Mouse (Mus musculus): ENCODE data around the gene Ppp1r15b.

Gene Ppp1r15b

DNA sequence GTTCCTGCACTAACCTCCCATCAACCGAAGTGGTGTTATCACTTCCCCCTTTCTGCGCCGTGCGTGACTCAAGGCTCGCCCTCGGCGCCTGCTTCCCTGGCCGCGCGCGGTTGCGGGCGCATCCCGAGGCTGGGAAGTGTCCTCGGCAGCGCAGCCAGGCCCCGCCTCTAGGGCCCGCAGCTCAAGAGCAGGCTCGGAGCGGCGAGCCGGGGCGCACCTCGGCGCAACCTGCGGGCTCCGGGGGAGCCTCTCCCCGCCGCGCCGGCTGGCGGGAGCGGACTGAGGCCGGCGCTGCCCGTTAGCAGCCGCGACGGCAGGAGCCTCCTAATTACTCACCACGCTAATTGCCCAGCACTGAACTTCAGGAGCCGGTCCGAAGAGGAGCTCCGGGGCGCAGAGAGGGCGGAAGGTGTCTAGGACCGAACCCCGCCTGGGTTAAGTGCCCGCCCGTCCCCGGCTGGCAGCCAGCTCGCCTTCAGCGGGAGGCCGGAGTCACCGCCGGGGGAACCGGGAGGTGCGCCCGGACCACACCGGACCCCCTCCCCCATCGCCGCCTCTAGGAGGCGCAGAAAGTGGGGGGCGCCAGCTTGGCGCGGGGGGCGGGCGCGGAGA, 33.0 kb downstream of the Ppp1r15b start, which contains the start of gene Plekha6:
Gene Plekha6, plus strand, starts transcription at position 391 of the 612 bp plus-strand sequence.
- DNase-seq, result no peak

DNA sequence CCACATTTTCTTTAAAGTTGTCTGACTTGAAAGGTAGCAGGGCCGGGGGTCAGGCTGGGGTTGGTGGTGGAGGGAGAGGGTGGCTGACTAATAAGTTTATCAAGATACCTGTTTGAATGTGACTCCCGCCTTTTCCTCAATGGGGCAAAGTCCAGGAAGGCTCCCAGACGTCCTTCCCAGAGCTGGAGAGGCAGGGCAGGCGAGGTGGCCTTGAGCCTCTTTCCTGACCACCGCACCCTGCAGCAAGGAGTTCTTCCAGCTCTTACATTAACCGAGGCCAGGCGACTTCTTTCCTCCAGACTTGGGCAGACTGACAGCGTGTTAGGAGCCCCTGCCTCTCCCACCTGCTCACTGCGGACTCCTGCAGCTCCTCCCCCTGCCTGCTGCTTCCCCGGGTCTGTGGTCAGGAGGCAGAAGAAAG, 33.7 kb downstream of the Ppp1r15b start:
- DNase-seq, result no peak

DNA sequence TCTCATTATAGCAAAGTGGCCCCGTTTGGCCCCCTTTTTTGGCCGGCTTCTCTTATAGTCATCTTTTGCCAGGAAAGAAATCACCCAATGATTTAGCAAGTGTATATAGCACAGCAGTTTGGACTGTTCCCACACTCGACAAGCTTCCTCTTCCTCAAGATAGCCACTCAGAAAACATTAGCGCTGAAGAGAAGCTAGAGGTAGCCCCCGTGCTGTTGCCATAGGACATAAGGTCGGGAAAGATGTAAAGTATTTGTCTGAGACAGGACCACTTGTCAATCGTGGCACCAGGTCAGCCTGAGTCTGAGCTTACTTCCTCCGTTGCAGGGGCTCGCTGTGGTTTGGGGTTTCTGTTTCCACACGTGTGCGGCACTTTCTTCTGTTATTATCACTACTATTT, 34.2 kb downstream of the Ppp1r15b start:
- no peak for DNase-seq

DNA sequence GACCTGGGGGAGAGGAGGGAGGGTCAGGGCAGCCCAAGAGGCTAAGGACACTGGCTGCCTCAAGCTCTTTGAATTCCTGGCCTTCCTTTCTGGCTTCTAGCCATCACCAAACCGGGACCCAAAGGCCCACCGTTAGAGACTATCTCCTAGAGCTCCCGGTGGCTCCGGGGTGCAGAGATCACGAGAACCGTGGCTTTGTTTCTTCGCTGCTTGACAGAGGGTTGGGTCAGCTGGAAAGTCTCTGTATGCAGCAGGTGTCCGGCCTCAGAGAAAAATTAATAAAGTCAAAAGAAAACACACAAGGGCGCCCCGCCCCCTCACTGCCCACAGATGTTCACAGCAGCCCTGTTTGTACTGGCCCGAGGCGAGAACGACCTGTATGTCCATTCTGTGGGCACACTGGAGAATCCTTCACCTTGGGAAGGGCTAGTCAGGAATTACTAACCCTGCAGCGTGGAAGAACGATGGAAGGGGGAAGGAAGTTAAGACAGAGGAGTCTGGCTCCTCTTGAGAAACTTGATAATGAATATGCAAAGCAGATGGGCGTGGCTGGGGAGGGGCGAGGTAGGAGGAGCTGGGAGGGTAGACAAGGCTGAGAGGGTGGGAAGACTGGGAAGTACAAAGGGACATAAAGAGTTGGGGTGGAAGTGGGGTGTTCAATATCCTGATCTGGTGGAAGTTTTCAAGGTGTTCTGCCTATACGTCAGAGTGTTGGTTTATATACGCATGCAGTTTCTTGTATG, 37.5 kb downstream of the Ppp1r15b start:
- no peak for DNase-seq

DNA sequence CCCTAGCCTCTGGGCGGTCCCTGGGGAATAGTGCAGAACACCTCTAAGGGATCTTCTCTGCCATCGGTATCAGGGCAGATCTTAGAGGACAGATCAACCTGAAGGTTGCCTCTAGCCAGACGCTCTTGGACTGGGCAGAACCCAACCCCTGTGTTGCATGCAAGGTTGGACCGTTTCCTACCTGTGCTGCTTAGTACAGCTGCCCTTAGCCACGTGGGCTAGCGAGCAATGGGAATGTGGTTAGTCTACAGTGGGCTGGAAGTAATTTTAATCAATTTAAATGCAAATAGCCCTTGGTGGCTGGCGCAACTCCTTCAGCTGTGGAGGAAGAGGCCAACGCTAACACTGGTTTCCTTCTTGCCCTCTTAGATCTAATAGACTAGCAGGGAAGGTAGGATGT, 39.3 kb downstream of the Ppp1r15b start:
- DNase-seq, result no peak

DNA sequence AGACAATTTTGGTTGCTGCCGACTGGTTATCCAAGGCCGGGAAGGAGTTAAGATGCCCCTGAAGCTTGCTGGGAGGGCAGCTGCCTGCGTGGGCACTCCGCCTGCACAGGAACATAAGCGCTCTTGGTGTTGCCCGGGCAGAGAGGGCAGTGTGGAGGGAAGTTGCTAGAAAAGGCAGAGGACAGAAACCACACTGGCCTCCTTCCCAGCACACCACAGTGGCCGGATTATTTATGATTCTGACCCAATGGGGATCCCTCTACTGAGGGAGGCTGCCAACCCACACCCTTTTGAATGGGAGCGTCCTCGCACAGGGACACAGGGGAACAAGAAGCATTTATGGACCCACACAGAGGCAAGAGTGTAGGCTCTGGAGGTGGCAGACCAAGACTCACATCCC, 40.4 kb downstream of the Ppp1r15b start:
- DNase-seq, result no peak

DNA sequence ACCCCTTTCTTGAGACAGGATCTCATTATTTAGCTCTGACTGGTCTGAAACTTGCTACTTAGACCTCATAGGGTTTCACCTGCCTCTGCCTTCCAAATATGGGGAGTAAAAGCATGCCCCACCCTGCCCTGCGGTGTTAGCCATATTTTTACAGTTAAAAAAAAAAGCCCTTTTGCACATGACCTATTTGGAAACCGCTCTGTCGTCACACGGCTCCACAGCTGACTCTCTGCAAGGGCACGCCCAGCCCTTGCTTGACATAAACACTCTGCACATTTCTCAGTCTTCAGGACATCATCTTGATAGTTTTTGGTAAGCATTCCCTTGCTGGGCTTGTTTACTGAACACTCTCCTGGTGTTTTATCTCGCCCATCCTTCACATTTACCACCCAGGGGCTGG, 44.2 kb downstream of the Ppp1r15b start:
- DNase-seq, result no peak

DNA sequence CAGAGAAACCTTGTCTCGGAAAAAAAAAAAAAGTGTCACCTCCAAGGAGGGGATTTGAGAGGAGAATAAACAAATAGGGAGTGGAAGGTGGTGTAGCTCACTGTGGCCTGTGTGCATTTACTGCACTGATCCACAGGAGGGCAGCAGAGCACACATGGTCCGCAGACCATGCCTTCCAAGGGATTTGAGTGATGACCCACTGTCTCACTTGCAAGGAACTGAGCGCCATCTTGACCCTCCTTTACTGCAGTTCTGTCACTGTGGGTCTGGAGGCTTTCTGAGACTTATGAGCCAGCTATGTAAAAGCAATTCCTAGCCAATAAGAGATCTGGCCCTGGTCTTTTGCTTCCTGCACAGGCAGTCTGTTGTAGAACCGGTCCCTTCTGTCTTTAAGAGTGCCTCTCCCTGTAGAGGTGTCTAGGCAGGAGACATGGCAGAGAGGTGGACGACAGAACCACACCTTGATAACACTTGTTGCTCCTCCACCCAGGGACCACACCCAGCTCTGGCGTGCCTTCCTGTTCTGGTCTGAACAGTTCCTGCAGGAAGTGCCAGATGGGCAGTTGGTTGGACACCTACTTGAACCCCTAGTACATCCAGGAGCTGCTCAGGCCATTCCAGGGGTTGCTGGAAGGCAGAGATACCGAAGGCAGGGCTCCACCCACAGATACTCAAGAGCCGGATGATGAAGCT, 46.7 kb downstream of the Ppp1r15b start:
- peak; percentile 62 for DNase-seq

DNA sequence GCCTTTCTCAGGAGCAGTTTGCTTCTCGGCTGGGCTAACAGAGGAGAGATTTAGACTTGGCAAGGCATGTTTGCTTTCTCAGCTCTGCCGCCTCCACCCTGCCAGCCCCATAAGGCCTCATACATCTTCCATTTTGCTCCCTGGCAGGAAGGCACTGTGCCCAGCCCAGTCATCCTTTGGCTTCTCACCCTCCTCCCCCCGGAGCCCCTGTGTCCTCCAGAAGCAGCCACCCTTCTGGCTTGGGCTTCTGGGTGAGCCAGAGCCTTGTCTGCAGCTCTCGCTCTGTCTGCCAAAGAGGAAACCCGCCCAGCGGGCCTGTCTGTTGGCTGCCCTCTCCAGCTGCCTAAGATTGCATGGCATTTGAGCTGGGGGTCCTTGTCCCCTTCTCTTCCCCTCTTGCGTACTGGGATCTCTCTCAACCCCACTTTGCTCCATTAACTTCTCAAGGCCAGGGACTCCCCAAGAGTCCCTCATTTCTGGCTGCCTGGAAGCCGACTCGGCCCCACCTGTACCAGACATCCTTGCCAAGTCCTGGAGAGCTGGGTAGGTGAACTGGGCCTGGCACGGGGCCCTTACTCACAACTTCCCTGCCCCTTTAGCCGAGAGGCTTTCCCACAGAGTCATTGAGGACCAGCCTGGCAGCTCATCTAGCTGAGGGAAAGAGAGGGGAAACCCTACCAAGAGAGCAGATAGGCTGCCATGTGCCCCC, 47.9 kb downstream of the Ppp1r15b start:
- peak; percentile 72 for DNase-seq

DNA sequence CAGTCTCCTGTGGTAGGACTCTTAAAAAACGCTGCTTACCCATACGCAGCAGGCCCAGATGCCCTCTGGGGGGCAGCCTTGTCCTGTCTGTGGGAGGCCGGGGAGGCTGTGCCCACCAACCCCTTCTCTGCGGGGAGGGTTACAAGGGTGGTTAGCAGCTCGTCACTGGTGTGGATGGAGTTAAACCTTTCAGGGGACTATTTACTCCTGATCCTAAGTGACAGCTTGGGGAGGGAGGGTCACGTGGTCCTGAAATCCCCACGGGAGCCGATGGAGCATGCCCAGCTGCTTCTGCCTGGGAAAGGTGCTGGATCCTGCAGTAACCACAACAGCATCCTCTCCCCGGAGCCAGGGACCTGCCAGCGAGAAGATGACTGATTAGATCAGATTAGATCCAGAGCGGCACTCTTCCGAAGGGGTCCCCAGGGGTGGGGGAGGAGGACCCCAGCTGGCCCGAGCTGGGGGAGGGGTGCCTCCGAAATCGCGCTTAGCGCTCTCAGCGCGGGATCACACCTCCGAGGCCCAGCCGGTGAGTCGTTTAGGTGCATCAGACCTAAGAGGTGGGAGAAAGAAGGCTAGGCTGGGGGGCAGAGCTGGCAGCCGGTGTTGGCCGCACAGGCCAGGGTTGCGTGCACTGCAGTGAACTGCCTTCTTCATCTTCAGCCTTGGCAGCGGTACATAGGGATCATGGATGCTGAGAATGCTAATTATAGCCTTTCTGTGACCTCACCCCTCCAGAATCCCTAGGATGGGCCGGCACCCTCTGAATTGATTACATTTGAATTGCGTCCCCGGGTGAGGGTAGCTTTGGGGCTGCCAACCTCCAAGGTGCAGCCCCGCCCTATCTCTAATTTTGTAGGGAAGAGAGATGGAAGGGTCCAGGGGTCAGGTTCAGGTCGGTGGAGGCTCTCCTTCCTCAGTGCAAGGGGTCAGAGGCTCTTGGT, 50.4 kb downstream of the Ppp1r15b start:
- peak; percentile 76 for DNase-seq

DNA sequence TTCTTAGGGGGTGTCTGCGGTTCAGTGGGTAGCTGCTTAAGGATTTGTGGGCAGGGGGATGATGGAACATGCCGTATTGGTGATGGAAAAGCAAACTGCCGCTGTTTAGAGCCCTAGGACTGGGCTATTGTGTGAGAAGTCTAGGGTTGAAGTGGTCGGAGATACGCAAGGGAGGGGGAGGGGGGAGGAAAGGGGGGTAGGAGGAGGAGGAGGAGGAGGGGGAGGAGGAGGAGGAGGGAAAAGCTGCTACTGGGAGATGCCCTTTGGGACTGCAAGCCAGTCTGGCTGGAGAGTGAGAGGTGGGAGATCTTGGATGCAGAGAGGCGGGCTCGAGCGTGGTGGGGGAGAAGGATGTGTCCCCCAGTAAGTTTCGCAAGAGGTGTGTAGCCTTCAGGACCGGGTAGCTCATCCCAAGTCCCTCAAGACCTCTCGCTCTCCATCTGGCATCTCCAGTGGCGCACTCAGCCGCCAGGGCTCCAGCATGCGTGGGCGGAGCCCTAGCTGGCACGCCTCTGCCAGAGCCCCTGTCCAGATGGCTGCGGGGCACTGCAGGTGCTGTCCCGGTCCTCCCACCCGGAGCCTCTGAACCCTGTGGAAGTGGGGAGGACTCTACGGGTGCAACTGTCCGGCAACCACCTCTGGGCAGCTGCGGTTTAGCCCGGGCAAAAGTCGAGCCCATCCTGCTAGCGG, 51.2 kb downstream of the Ppp1r15b start:
- DNase-seq, result peak; percentile 64

DNA sequence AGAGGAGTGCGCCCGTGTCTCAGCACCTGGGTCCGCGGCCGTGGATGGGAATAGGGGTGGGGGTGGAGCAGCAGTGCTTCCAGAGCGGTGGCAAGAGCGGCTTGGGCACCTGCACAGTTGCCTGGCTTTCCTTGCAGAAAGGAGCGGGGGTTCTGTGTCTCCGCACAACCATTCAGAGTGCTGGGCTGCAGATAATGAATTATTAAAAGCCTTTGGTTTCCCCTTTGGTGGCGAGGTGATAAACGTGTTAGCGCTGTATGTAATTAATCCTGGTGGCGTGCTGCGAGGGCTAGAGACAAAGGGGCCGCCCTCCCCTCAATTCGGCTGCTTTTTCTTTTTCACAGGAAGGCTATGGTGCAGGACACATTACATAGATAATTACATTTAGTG, 51.8 kb downstream of the Ppp1r15b start:
- no peak for DNase-seq

DNA sequence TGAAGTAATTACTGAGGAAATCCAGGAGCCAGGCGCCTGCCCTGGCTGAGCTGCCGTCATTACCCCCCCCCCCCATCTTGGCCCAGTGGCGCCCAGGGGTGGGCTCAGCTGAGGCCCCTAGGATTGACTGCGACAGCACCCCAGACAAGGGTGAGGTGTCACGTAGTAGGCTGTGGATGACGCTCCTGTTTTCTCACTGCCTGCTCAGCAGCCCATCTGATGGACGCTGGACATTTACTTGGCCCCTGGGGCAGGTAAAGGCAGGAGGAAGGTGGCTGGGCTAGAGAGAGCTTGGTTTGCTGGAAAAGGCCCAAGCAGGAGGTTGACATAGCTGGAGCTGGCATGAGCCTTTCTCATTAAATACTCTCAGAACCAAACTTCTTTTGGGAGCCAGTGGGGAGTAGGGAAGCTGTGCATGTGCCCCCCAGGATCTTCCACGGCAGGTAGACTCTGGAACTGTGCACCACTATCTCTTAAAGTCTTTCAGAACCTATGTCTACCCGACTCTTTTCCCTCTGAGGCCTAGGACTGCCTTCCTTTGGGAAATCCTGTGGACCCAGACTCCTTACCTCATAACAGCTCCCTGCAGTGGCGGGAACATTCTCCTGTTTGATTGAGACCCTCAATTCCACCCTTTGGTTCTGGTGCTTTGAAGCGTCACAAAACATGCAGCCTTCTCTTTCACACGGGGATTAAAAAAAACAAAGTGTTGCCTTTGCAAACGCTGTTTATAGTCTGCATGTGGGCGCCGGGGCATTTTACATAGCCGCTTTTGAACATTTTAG, 52.4 kb downstream of the Ppp1r15b start:
- DNase-seq, result no peak

DNA sequence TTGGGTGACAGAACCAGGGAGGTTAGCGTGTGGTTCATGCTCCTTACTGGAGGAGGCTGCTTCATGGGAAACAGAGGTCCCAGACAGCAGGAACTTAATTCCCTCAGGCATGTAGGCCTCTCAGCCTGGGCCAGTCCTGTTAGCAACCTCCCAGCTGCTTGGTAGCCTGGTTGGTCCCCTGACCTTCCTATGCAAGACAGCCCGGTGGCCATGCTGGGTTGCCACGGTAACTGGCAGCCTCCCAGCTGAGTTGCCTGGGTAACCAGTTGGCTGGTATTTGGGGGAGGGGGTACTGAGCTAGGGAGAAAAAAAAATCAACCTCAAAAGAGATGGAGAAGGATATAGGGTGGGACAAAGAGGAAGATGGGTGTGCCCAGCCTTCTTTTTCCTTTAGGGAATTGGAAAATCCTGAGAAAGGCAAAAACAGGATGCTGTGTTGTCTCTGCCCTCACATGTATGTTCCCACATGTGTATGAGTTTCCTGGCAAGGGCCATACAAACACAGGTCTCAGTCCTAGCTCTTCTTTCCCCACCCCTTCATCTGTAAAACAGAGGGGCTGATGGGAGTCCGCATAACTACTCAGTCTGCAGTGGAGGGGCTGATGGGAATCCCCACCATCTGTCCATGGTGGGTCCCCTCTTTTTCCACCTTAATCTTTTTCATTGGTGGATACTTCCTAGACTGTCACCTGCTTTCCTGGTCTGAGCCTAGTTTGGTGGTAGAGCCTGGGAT, 57.2 kb downstream of the Ppp1r15b start:
- no peak for DNase-seq

DNA sequence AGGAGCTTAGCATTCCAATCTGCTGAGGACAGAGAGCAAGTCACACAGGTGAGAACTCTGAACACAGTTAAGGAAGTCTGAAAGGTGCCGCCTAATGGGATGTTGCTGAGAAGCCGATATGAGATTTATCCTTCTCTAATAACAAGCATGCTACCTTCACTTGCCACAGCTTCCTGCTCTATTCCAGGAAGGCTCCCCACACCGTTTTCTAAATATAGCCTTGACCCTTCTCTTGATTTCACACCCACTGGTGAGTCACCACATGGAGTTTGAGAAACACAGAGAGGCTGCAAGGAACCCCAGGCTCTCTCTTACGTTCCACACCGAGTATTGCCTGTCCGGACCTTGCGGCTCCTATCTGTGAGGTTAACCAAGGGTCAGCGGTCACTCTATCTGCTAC, 57.8 kb downstream of the Ppp1r15b start:
- DNase-seq, result no peak

Measured in cerebellum, adult 8-10 months (tissue).